Mouse (Mus musculus) spleen, adult 18-20 months (tissue): ENCODE measurements around the gene Dnaaf3.

ENCODE experiments used
- DNase-seq, 2 experiments: peaks; one replicate each; pipeline ENCODE4 v3.0.0; 2022; ENCODE audit warnings: mixed read lengths in 2 of 2

The Dnaaf3 gene

GRCm38 (mm10) chr7:4521231-4522003 lies 10.8 kb downstream of the Dnaaf3 start:
- DNase-seq: no peak

GRCm38 (mm10) chr7:4518487-4518886 lies 13.8 kb downstream of the Dnaaf3 start:
- DNase-seq: no peak

GRCm38 (mm10) chr7:4516332-4517050 lies 15.8 kb downstream of the Dnaaf3 start, which contains the start of gene Tnnt1:
TSS of gene Tnnt1 (minus strand) at chr7:4516382.
- no peak for DNase-seq

- no peak for DNase-seq
Observed at GRCm38 (mm10) chr7:4515853-4516252, 16.4 kb downstream of the Dnaaf3 start.

- no peak for DNase-seq
Observed at GRCm38 (mm10) chr7:4513829-4514712, 18.2 kb downstream of the Dnaaf3 start.

- peak in 1 of 2 experiments; percentile 47 for DNase-seq
Observed at GRCm38 (mm10) chr7:4513236-4513635, 19.0 kb downstream of the Dnaaf3 start.

- DNase-seq: no peak
Observed at GRCm38 (mm10) chr7:4511489-4512224, 20.6 kb downstream of the Dnaaf3 start.

- peak; percentile 41 to 61 for DNase-seq
Observed at GRCm38 (mm10) chr7:4509863-4510608, 22.2 kb downstream of the Dnaaf3 start.

- DNase-seq: no peak
Observed at GRCm38 (mm10) chr7:4508739-4509116, 23.5 kb downstream of the Dnaaf3 start.

- no peak for DNase-seq
Observed at GRCm38 (mm10) chr7:4508062-4508738, 24.1 kb downstream of the Dnaaf3 start.

- no peak for DNase-seq
Observed at GRCm38 (mm10) chr7:4507220-4507619, 25.0 kb downstream of the Dnaaf3 start.

GRCm38 (mm10) chr7:4504646-4505435 lies 27.4 kb downstream of the Dnaaf3 start:
- no peak for DNase-seq

GRCm38 (mm10) chr7:4503858-4504257 lies 28.4 kb downstream of the Dnaaf3 start:
- DNase-seq: no peak

- DNase-seq: no peak
Observed at GRCm38 (mm10) chr7:4503100-4503499, 29.2 kb downstream of the Dnaaf3 start.

GRCm38 (mm10) chr7:4502421-4503090 lies 29.7 kb downstream of the Dnaaf3 start:
- DNase-seq: no peak

- peak; percentile 90 to 94 for DNase-seq
Observed at GRCm38 (mm10) chr7:4501558-4502397, 30.5 kb downstream of the Dnaaf3 start, which contains the start of gene Ppp1r12c. TSS of gene Ppp1r12c (minus strand) at chr7:4501680.

- DNase-seq: peak; percentile 43 to 55
Observed at GRCm38 (mm10) chr7:4500892-4501471, 31.3 kb downstream of the Dnaaf3 start.

- DNase-seq: no peak
Observed at GRCm38 (mm10) chr7:4499034-4499433, 33.2 kb downstream of the Dnaaf3 start.
